Mouse (Mus musculus) neutrophil, adult 83 days (primary cell): Measurements from ENCODE around the gene Defb10. TPM values are rescaled to one million over a fixed set of nuclear protein-coding genes. Genes with fewer than 3 reads are reported as not detected.

Experiments
- total RNA-seq, 2 experiments: library from RNA; stranded (reverse); gene quantifications; one replicate each; pipeline ENCODE4 v1.2.4; 2023

Defb10 gene
- total RNA-seq: not detected

GRCm38 (mm10) chr8:21858586-21858985 lies at the start of gene Defb10:
Gene Defb10 (plus strand): TSS chr8:21858901.

GRCm38 (mm10) chr8:21885321-21885720 lies 26.6 kb downstream of the Defb10 start, which contains the start of gene Defb9:
Gene Defb9 (minus strand): TSS chr8:21885421.

GRCm38 (mm10) chr8:21906290-21906689 lies 47.6 kb downstream of the Defb10 start, which contains the start of gene Defb11:
Gene Defb11 (minus strand): TSS chr8:21906412.

Other genes starting within 250 kb of the Defb10 start
- not detected for gene Defa26, start 240.7 kb upstream of the Defb10 start, total RNA-seq
- gene Defa17, start 203.1 kb upstream of the Defb10 start, total RNA-seq: not detected
- gene Defa34, start 193.1 kb upstream of the Defb10 start, total RNA-seq: not detected
- gene AY761184, start 155.3 kb upstream of the Defb10 start, total RNA-seq: not detected
- not detected for gene Defa24, start 124.4 kb upstream of the Defb10 start, total RNA-seq
- gene Defb50, start 35.4 kb upstream of the Defb10 start, total RNA-seq: not detected
- not detected for gene Defb2, start 19.0 kb upstream of the Defb10 start, total RNA-seq
- not detected for gene Defb9, start 26.5 kb downstream of the Defb10 start, total RNA-seq
- not detected for gene Defb11, start 47.5 kb downstream of the Defb10 start, total RNA-seq
- not detected for gene Defb15, start 73.8 kb downstream of the Defb10 start, total RNA-seq
- gene Defb35, start 79.5 kb downstream of the Defb10 start, total RNA-seq: not detected
- gene Defb13, start 87.9 kb downstream of the Defb10 start, total RNA-seq: not detected
- gene Fam90a1a, start 99.8 kb downstream of the Defb10 start, total RNA-seq: not detected
- not detected for gene Ccdc70, start 110.9 kb downstream of the Defb10 start, total RNA-seq
- 1 to 10 TPM; 2.9 to 5.8 TPM for gene Atp7b, start 201.4 kb downstream of the Defb10 start, total RNA-seq
- 1 to 10 TPM; 6.2 to 9.9 TPM for gene Alg11, start 201.8 kb downstream of the Defb10 start, total RNA-seq